Mouse (Mus musculus) myocyte (in vitro differentiated cells): ENCODE measurements at regions not wholly inside any gene's neighbourhood (a gene's known extent, or its start where the extent isn't known, plus 50 kb on each side); places are given as distances from the start of the nearest gene placed in this dataset.

Source experiments
- H3K27me3 ChIP-seq: one replicate; pipeline ENCODE4 v1.6.1; 2011; ENCODE audit not compliant: control insufficient read depth, insufficient read depth, insufficient read length
- H3K36me3 ChIP-seq: one replicate; pipeline ENCODE4 v1.6.1; 2011; ENCODE audit not compliant: control insufficient read depth, insufficient read depth
- H3K4me2 ChIP-seq: one replicate; pipeline ENCODE4 v1.6.1; 2011; ENCODE audit warnings: low read depth, control low read depth
- H3K4me3 ChIP-seq: one replicate; pipeline ENCODE4 v1.5.1; 2011; ENCODE audit warnings: mild to moderate bottlenecking, control low read depth, moderate library complexity
- H3K79me2 ChIP-seq: one replicate; pipeline ENCODE4 v1.6.1; 2011; ENCODE audit not compliant: control insufficient read depth, insufficient read depth
- H3ac ChIP-seq: one replicate; pipeline ENCODE4 v1.6.1; 2011; ENCODE audit not compliant: control insufficient read depth, insufficient read length
- CEBPB ChIP-seq: IDR thresholded peaks from 2 replicates; pipeline ENCODE4 v1.6.1; 2011; ENCODE audit warnings: mild to moderate bottlenecking, moderate library complexity; ENCODE audit not compliant: poor library complexity, insufficient read depth, severe bottlenecking
- E2F4 ChIP-seq: IDR thresholded peaks from one replicate; pipeline ENCODE4 v1.6.1; 2011; ENCODE audit warnings: mild to moderate bottlenecking, control low read depth, moderate library complexity; ENCODE audit not compliant: insufficient read depth
- MAX ChIP-seq: IDR thresholded peaks from one replicate; pipeline ENCODE4 v1.6.1; 2011; ENCODE audit warnings: low read depth, mild to moderate bottlenecking, control low read depth
- MYOD1 ChIP-seq, 3 experiments: IDR thresholded peaks; one replicate each; pipeline ENCODE4 v1.6.1; 2011; ENCODE audit warnings: control low read depth in 2 of 3, low read depth in 2 of 3, mild to moderate bottlenecking in 2 of 3, moderate library complexity in 1 of 3; ENCODE audit not compliant: insufficient read length in 2 of 3, control insufficient read depth in 1 of 3
- MYOG ChIP-seq, 3 experiments: IDR thresholded peaks; one replicate each; pipeline ENCODE4 v1.6.1; 2011; ENCODE audit warnings: control low read depth in 2 of 3, low read depth in 2 of 3, mild to moderate bottlenecking in 2 of 3; ENCODE audit not compliant: insufficient read length in 2 of 3, control insufficient read depth in 1 of 3, insufficient read depth in 1 of 3
- POLR2A ChIP-seq: IDR thresholded peaks from one replicate; pipeline ENCODE4 v1.6.1; 2011; ENCODE audit warnings: low read depth, mild to moderate bottlenecking, control low read depth, moderate library complexity; ENCODE audit not compliant: insufficient read length
- POLR2AphosphoS2 ChIP-seq: IDR thresholded peaks from one replicate; pipeline ENCODE4 v1.6.1; 2011; ENCODE audit warnings: low read depth, control low read depth; ENCODE audit not compliant: insufficient read length
- REST ChIP-seq: IDR thresholded peaks from one replicate; pipeline ENCODE4 v1.6.1; 2011; ENCODE audit warnings: mild to moderate bottlenecking, control low read depth, moderate library complexity; ENCODE audit not compliant: insufficient read depth, insufficient read length
- SRF ChIP-seq: IDR thresholded peaks from one replicate; pipeline ENCODE4 v1.6.1; 2011; ENCODE audit warnings: low read depth; ENCODE audit not compliant: control insufficient read depth, insufficient read length
- TCF12 ChIP-seq: IDR thresholded peaks from one replicate; pipeline ENCODE4 v1.6.1; 2011; ENCODE audit warnings: mild to moderate bottlenecking, control low read depth; ENCODE audit not compliant: poor library complexity, insufficient read depth, severe bottlenecking
- TCF3 ChIP-seq: IDR thresholded peaks from one replicate; pipeline ENCODE4 v1.6.1; 2011; ENCODE audit warnings: low read depth, control low read depth; ENCODE audit not compliant: insufficient read length
- USF1 ChIP-seq: IDR thresholded peaks from one replicate; pipeline ENCODE4 v1.6.1; 2011; ENCODE audit warnings: low read depth, mild to moderate bottlenecking, control low read depth, moderate library complexity

DNA sequence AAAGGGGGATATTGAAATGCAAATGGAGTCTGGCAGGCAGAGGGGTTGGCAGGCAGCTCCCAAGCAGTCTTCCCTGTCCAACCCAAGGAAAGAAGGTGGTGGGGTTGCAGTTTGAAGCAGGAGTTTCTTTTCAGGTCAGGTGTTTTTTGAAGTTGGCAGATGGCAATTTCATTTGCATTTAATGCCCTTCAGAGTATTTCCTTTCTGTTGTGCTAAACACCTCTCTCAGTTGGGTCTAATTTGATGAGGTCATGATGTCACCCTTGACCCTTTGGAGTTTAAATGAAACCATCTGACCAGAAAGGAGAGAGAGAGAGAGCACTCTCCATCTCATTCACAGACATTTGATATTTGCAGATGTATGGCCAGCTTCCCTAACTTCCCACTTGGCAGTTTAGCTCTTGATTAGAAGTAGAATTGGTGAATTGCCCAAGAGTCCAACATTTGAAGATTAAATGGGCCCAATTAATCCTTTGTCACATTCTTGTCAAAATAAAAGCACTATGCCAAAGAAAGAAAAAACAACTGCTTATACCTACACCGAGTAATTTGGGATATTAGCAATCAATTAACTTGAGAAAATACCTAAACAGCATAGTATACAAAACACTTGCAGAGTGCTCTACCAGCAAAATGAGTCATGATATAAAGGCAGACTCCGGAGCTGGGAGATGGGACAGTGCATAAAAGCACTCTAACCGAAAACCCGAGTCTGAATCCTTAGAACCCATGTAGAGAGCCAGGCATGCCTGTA lies 111.8 kb upstream of the Rab11fip2 start:
- H3K36me3 ChIP-seq, result no peaks in the 10 kb centered on the region
- H3K4me3 ChIP-seq, result no peak overlapping the region
- no peak overlapping the region for H3K4me2 ChIP-seq
- H3K27me3 ChIP-seq, result no peaks in the 10 kb centered on the region
- no peak overlapping the region for H3ac ChIP-seq
- TF ChIP-seq TCF12 (no peak), TCF3 (no peak), SRF (no peak), POLR2A (no peak), MAX (no peak), CEBPB (no peak), MYOD1 (IDR thresholded peaks at IDR 0.05; ENCODE audit: control insufficient read depth in 1 of 3, insufficient read length in 2 of 3, low read depth in 2 of 3) (no peak), USF1 (no peak), MYOG (IDR thresholded peaks at IDR 0.05; ENCODE audit: control insufficient read depth in 1 of 3, insufficient read depth in 1 of 3, insufficient read length in 2 of 3, low read depth in 2 of 3) (no peak), POLR2AphosphoS2 (no peak), REST (no peak), E2F4 (no peak)
- H3K79me2 ChIP-seq, result no peaks in the 10 kb centered on the region

GRCm38 (mm10) chr19:60051151-60051550 lies 107.7 kb upstream of the Rab11fip2 start:
- Histone ChIP-seq H3K4me3 (no peak overlapping the region), H3K36me3 (no peaks in the 10 kb centered on the region)

DNA sequence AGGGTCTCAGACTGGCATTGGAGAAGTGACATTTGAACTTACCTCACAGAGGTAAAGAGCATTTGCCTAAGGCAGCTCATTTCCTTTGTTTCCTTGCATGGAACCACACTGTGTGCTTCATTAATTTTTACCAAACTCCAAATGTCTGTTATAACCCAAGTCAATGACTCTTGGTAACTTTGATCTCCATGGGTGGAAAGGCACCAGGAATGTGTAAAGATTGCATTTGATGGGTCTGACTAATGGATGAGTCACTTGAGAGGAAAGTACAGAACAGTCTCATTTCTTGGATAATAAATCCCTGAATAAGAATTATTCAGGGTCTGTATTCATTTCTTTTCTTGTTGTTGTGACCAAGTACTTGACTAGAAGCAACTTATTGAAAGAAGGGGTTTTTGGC lies 97.3 kb upstream of the Rab11fip2 start:
- Histone ChIP-seq H3K27me3 (no peaks in the 10 kb centered on the region), H3K36me3 (no peaks in the 10 kb centered on the region), H3K4me2 (no peak overlapping the region), H3ac (no peak overlapping the region), H3K79me2 (no peaks in the 10 kb centered on the region), H3K4me3 (no peak overlapping the region)
- TF ChIP-seq TCF3 (no peak), MYOD1 (IDR thresholded peaks at IDR 0.05; ENCODE audit: control insufficient read depth in 1 of 3, insufficient read length in 2 of 3, low read depth in 2 of 3) (no peak), E2F4 (no peak), MYOG (IDR thresholded peaks at IDR 0.05; ENCODE audit: control insufficient read depth in 1 of 3, insufficient read depth in 1 of 3, insufficient read length in 2 of 3, low read depth in 2 of 3) (no peak), SRF (no peak), USF1 (no peak), CEBPB (no peak), POLR2AphosphoS2 (no peak), REST (no peak), TCF12 (no peak), POLR2A (no peak)

More at GRCm38 (mm10) chr19:60051151-60051550, 107.7 kb upstream of the Rab11fip2 start:
- TF ChIP-seq E2F4, result no peak
- no peak for TF ChIP-seq USF1
- TF ChIP-seq TCF3, result no peak
- TF ChIP-seq POLR2A, result no peak
- TF ChIP-seq MAX, result no peak
- no peak for TF ChIP-seq MYOG (IDR thresholded peaks at IDR 0.05; ENCODE audit: control insufficient read depth in 1 of 3, insufficient read depth in 1 of 3, insufficient read length in 2 of 3, low read depth in 2 of 3)
- no peak for TF ChIP-seq REST
- no peak for TF ChIP-seq POLR2AphosphoS2
- TF ChIP-seq SRF, result no peak
- no peak for TF ChIP-seq MYOD1 (IDR thresholded peaks at IDR 0.05; ENCODE audit: control insufficient read depth in 1 of 3, insufficient read length in 2 of 3, low read depth in 2 of 3)
- Histone ChIP-seq H3ac (no peak overlapping the region), H3K27me3 (no peaks in the 10 kb centered on the region), H3K79me2 (no peaks in the 10 kb centered on the region), H3K4me2 (no peak overlapping the region)

- Histone ChIP-seq H3K4me3 (no peak overlapping the region), H3K36me3 (no peaks in the 10 kb centered on the region), H3K27me3 (no peaks in the 10 kb centered on the region), H3ac (no peak overlapping the region), H3K79me2 (no peaks in the 10 kb centered on the region), H3K4me2 (no peak overlapping the region)
- TF ChIP-seq POLR2A (no peak), SRF (no peak), USF1 (no peak), POLR2AphosphoS2 (no peak), E2F4 (no peak), MYOD1 (IDR thresholded peaks at IDR 0.05; ENCODE audit: control insufficient read depth in 1 of 3, insufficient read length in 2 of 3, low read depth in 2 of 3) (no peak), MAX (no peak), CEBPB (no peak), REST (no peak), TCF12 (no peak), TCF3 (no peak)
Measured at GRCm38 (mm10) chr19:60032667-60033066, 89.2 kb upstream of the Rab11fip2 start.
